Comparison of ENCODE assay signal across 21 mouse cellular contexts in genomic region chr2:23021320-23021719, GRCm38 (mm10). TPM values are rescaled to one million over a fixed set of nuclear protein-coding genes. Genes with fewer than 3 reads are reported as not detected.
A peak's percentile ranks its signal among the peaks of the same experiment; 100 is the strongest.
DNase-seq lines count a peak whose midpoint lies in the region; ATAC-seq and TF ChIP-seq lines count a peak whose summit lies in the region.
"Had no signal": no experiment of that assay in that cellular context is flagged by ENCODE, and none has a peak within 500 bp of the region (broad histone marks: within the 10 kb centered on the region; RNA-seq: fewer than 3 reads in every experiment).

No protein-coding gene starts in this region.

- no peaks in the 10 kb centered on the region for H3K9me3 ChIP-seq in liver, embryonic 12.5 days (replicated peaks)
- no peaks in the 10 kb centered on the region for H3K9me3 ChIP-seq in liver, embryonic 11.5 days (ENCODE audit: control insufficient read depth, low read length)
- no peaks in the 10 kb centered on the region for H3K9me3 ChIP-seq in liver, embryonic 15.5 days (replicated peaks)
- no peaks in the 10 kb centered on the region for H3K9me3 ChIP-seq in forebrain, embryonic 10.5 days
- H3K9me3 ChIP-seq: embryonic facial prominence, embryonic 15.5 days; forebrain, embryonic 12.5 days; G1E; midbrain, embryonic 10.5 days had no signal

- H3K27ac ChIP-seq in gastrocnemius, adult 2 months, result peak overlapping the region; percentile 68
- peak overlapping the region; percentile 64; the same call in 1 of the 2 replicates for H3K27ac ChIP-seq in liver, embryonic 12.5 days
- H3K27ac ChIP-seq in liver, embryonic 11.5 days (ENCODE audit: low read depth, low read length), result no peak overlapping the region
- H3K27ac ChIP-seq in liver, embryonic 15.5 days (replicated peaks), result no peak overlapping the region
- no peak overlapping the region for H3K27ac ChIP-seq in forebrain, embryonic 10.5 days
- H3K27ac ChIP-seq: embryonic facial prominence, embryonic 15.5 days; forebrain, embryonic 12.5 days; hindbrain, postnatal 0 days; midbrain, embryonic 10.5 days had no signal

- intact Hi-C loops in gastrocnemius, adult 2 months (cut with DNase I), result no loop called here

- no peak for TF ChIP-seq CTCF in gastrocnemius, adult 2 months (IDR thresholded peaks at IDR 0.05)

- DNase-seq in gastrocnemius, adult 2 months, result no peak
- no peak for DNase-seq in gastrocnemius, adult 18-20 months (ENCODE audit: low spot score)
- DNase-seq in liver, embryonic 11.5 days (ENCODE audit: low spot score), result no peak
- no peak for DNase-seq in neural tube, embryonic 10.5 days (ENCODE audit: extremely low spot score, low spot score)
- no peak for DNase-seq in forebrain, embryonic 10.5 days (ENCODE audit: extremely low spot score, low spot score)
- DNase-seq: cerebellum, adult 11 months; cerebellum, postnatal 10 days; kidney, adult 18-20 months; kidney, postnatal 10 days; left cerebral cortex, postnatal 4 days; spleen, adult 18-20 months; thymus, adult 2 months had no signal

- ATAC-seq in liver, embryonic 12.5 days, result no peak
- no peak for ATAC-seq in liver, embryonic 11.5 days (replicated peaks; ENCODE audit: low FRiP score)
- peak; percentile 64 for ATAC-seq in activated CD4-positive, CD25-positive, alpha-beta regulatory T cell, adult 4 months
- no peak for ATAC-seq in liver, embryonic 15.5 days (ENCODE audit: insufficient read depth)
- ATAC-seq: hindbrain, postnatal 0 days had no signal

- 71% methylated on average over 4 of the region's 4 CpGs for WGBS in liver, embryonic 12.5 days (ENCODE audit: insufficient replicate concordance)
- WGBS in liver, embryonic 11.5 days, result 81% methylated on average over 4 of the region's 4 CpGs
- WGBS in liver, embryonic 15.5 days (ENCODE audit: insufficient replicate concordance), result 71% methylated on average over 4 of the region's 4 CpGs
- WGBS in forebrain, embryonic 10.5 days, result 88% methylated on average over 4 of the region's 4 CpGs

- no peak overlapping the region for H3K4me3 ChIP-seq in gastrocnemius, adult 2 months
- H3K4me3 ChIP-seq in liver, embryonic 12.5 days, result no peak overlapping the region
- no peak overlapping the region for H3K4me3 ChIP-seq in liver, embryonic 11.5 days (ENCODE audit: low read depth, low read length)
- no peak overlapping the region for H3K4me3 ChIP-seq in liver, embryonic 15.5 days (replicated peaks)
- H3K4me3 ChIP-seq in forebrain, embryonic 10.5 days, result no peak overlapping the region
- H3K4me3 ChIP-seq: embryonic facial prominence, embryonic 15.5 days; forebrain, embryonic 12.5 days; midbrain, embryonic 10.5 days had no signal

- H3K4me1 ChIP-seq in liver, embryonic 12.5 days, result peaks cover 43% of the 10 kb centered on the region
- H3K4me1 ChIP-seq in liver, embryonic 11.5 days (replicated peaks; ENCODE audit: control insufficient read depth, insufficient read depth, low read length), result peaks cover 24% of the 10 kb centered on the region
- H3K4me1 ChIP-seq in liver, embryonic 15.5 days (replicated peaks), result peaks cover 33% of the 10 kb centered on the region
- peaks cover 18% of the 10 kb centered on the region for H3K4me1 ChIP-seq in forebrain, embryonic 10.5 days

- H3K4me2 ChIP-seq in liver, embryonic 12.5 days, result peak overlapping the region; percentile 40
- H3K4me2 ChIP-seq in liver, embryonic 11.5 days, result no peak overlapping the region
- H3K4me2 ChIP-seq in liver, embryonic 15.5 days, result peak overlapping the region; percentile 19; the same call in 1 of the 2 replicates
- H3K4me2 ChIP-seq: embryonic facial prominence, embryonic 15.5 days; forebrain, embryonic 12.5 days; heart, embryonic 11.5 days had no signal

- no peaks in the 10 kb centered on the region for H3K27me3 ChIP-seq in liver, embryonic 12.5 days (replicated peaks)
- no peaks in the 10 kb centered on the region for H3K27me3 ChIP-seq in liver, embryonic 11.5 days (replicated peaks; ENCODE audit: control insufficient read depth, insufficient read depth, low read length)
- H3K27me3 ChIP-seq in liver, embryonic 15.5 days, result no peaks in the 10 kb centered on the region
- no peaks in the 10 kb centered on the region for H3K27me3 ChIP-seq in forebrain, embryonic 10.5 days (ENCODE audit: poor library complexity, severe bottlenecking)
- H3K27me3 ChIP-seq: embryonic facial prominence, embryonic 15.5 days; forebrain, embryonic 12.5 days had no signal

- H3K9ac ChIP-seq in liver, embryonic 12.5 days, result 0 out of 2 replicates have a peak overlapping the region, but pooled peaks have one; percentile 19
- no peak overlapping the region for H3K9ac ChIP-seq in liver, embryonic 11.5 days (ENCODE audit: low read depth, low read length)
- H3K9ac ChIP-seq in liver, embryonic 15.5 days, result no peak overlapping the region
- H3K9ac ChIP-seq: embryonic facial prominence, embryonic 15.5 days; forebrain, embryonic 12.5 days had no signal

- H3K36me3 ChIP-seq in liver, embryonic 12.5 days, result peaks cover 7% of the 10 kb centered on the region
- H3K36me3 ChIP-seq in liver, embryonic 11.5 days (ENCODE audit: control insufficient read depth, insufficient read depth, low read length), result no peaks in the 10 kb centered on the region
- H3K36me3 ChIP-seq in liver, embryonic 15.5 days (replicated peaks), result no peaks in the 10 kb centered on the region
- peaks cover 9% of the 10 kb centered on the region for H3K36me3 ChIP-seq in forebrain, embryonic 10.5 days (replicated peaks)
- H3K36me3 ChIP-seq: forebrain, embryonic 12.5 days had no signal

RNA-seq across cellular contexts. Expression of gene Abi1, which starts 18.7 kb away (rescaled TPM):
- 10 to 100 TPM; 17.3 to 18.9 TPM for total RNA-seq in gastrocnemius, adult 2 months (2021)
- 10 to 100 TPM; 17.4 to 22.4 TPM for total RNA-seq in gastrocnemius, adult 18-20 months (2021)
- 21.0 and 21.3 TPM in 2 replicates for polyA plus RNA-seq in liver, embryonic 12.5 days (2016; fragmentation: Nextera tagmentation; extraction: Ambion mirVana)
- polyA plus RNA-seq in liver, embryonic 11.5 days (2014; fragmentation: Nextera tagmentation; extraction: Ambion mirVana), result 31.2 and 33.3 TPM in 2 replicates
- 100 to 1,000 TPM; 222 to 231 TPM for polyA plus RNA-seq in activated CD4-positive, CD25-positive, alpha-beta regulatory T cell, adult 4 months (2017; shearing (Covaris generic))
- 19.0 and 19.8 TPM in 2 replicates for polyA plus RNA-seq in liver, embryonic 15.5 days (2015; fragmentation: Nextera tagmentation; extraction: Ambion mirVana)
- polyA plus RNA-seq in forebrain, embryonic 10.5 days (2016; fragmentation: Nextera tagmentation; extraction: Ambion mirVana), result 36.1 and 37.7 TPM in 2 replicates

RNA-seq across cellular contexts. Expression of gene Acbd5, which starts 46.6 kb away (rescaled TPM):
- total RNA-seq in gastrocnemius, adult 2 months (2021), result 10 to 100 TPM; 27.1 to 31.4 TPM
- total RNA-seq in gastrocnemius, adult 18-20 months (2021), result 10 to 100 TPM; 26.8 to 27.8 TPM
- 18.3 and 18.6 TPM in 2 replicates for polyA plus RNA-seq in liver, embryonic 12.5 days (2016; fragmentation: Nextera tagmentation; extraction: Ambion mirVana)
- 17.9 and 20.4 TPM in 2 replicates for polyA plus RNA-seq in liver, embryonic 11.5 days (2014; fragmentation: Nextera tagmentation; extraction: Ambion mirVana)
- 10 to 100 TPM; 49.5 to 62.5 TPM for polyA plus RNA-seq in activated CD4-positive, CD25-positive, alpha-beta regulatory T cell, adult 4 months (2017; shearing (Covaris generic))
- polyA plus RNA-seq in liver, embryonic 15.5 days (2015; fragmentation: Nextera tagmentation; extraction: Ambion mirVana), result 16.3 and 16.5 TPM in 2 replicates
- 27.8 and 28.8 TPM in 2 replicates for polyA plus RNA-seq in forebrain, embryonic 10.5 days (2016; fragmentation: Nextera tagmentation; extraction: Ambion mirVana)

Comparison
In these comparisons a context has a peak if more than half of its experiments do, and no peak if none do; other contexts are left out.
1. H3K27ac ChIP-seq: peak in gastrocnemius, adult 2 months (single experiment) and liver, embryonic 12.5 days (single experiment); none in liver, embryonic 11.5 days (single experiment), liver, embryonic 15.5 days (single experiment) and forebrain, embryonic 10.5 days (single experiment).